Mouse (Mus musculus) ovary, adult 2 months (tissue): ENCODE data around the gene Grk5. TPM values are rescaled to one million over a fixed set of nuclear protein-coding genes. Genes with fewer than 3 reads are reported as not detected.

ENCODE experiments used
- polyA plus RNA-seq: library from polyadenylated mRNA; depleted of rRNA; stranded (reverse); fragments of >200 nt; gene quantifications from 2 replicates; pipeline ENCODE4 v1.2.3, GENCODE M21; 2012; rRNA removed

The Grk5 gene
- 1.6 and 1.7 TPM in 2 replicates for polyA plus RNA-seq

GRCm38 (mm10) chr19:60889714-60890315 is at the start of gene Grk5:
Grk5 (plus strand) TSS chr19:60889749.

GRCm38 (mm10) chr19:60860868-60861700 is 28.5 kb upstream of the Grk5 start, which contains the start of gene Sfxn4:
Sfxn4 (minus strand) TSS chr19:60861479.

GRCm38 (mm10) chr19:60874064-60874694 is 15.4 kb upstream of the Grk5 start, which contains the start of gene Prdx3:
Prdx3 (minus strand) TSS chr19:60874556.

GRCm38 (mm10) chr19:61140342-61141206 is 251.0 kb downstream of the Grk5 start, which contains the start of gene Zfp950:
Zfp950 (minus strand) TSS chr19:61140840.

Other genes with a start within 250 kb of the Grk5 start
- 2.5 and 4.6 TPM in 2 replicates for gene Nanos1, start 133.8 kb upstream of the Grk5 start, polyA plus RNA-seq
- 20.5 and 20.6 TPM in 2 replicates for gene Eif3a, start 99.1 kb upstream of the Grk5 start, polyA plus RNA-seq
- 3.8 and 5.0 TPM in 2 replicates for gene Fam45a, start 78.2 kb upstream of the Grk5 start, polyA plus RNA-seq
- 1.2 and 2.5 TPM in 2 replicates for gene Sfxn4, start 28.3 kb upstream of the Grk5 start, polyA plus RNA-seq
- 125 and 166 TPM in 2 replicates for gene Prdx3, start 15.2 kb upstream of the Grk5 start, polyA plus RNA-seq